Mouse (Mus musculus): ENCODE measurements around the gene Ctnnd2. TPM values are rescaled to one million over a fixed set of nuclear protein-coding genes. Genes with fewer than 3 reads are reported as not detected.

The Ctnnd2 gene
- total RNA-seq, 2 experiments from 2014 or later, result 2.9 to 3.1 TPM

DNA sequence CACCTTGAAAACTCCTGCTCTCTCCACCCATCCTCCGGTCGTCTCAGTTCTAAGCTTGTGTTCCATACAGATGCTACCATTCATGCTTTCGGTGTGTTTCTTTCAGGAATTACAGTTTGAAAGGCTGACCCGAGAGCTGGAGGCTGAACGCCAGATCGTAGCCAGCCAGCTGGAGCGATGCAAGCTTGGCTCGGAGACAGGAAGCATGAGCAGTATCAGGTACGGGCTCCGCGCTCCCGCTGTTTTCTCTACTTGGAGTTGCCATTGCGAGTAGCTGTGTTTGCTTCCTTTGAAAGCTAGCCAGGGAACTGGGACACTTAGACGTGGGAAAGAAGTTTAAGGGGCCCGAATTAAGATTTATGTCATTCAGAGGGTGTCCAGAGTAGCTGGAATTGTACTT lies 308.3 kb downstream of the Ctnnd2 start:
- no peak for DNase-seq (ENCODE audit: low spot score in 2 of 2)

GRCm38 (mm10) chr15:30506476-30506875 lies 334.1 kb downstream of the Ctnnd2 start:
- no peak for DNase-seq (ENCODE audit: low spot score in 2 of 2)

DNA sequence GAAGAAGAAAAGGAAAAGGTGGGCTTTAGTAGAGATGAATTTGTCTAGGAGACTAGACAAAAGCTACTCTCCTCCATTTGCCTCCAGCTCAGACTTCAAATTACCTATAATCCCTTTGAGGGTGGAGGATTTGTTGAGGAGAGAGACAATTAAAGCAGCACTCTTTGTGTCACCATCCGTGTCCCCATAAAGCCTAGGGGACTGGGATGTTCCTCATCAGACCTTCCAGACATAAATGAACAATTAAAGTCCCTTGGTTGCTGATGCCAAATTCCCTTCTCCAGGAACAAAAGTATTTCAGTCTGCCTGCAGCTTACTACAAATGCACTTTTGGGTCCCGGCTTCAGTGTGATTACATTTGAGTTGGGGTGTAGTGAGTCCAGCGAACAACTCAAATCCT lies 340.1 kb downstream of the Ctnnd2 start:
- DNase-seq (ENCODE audit: low spot score in 2 of 2), result no peak

- DNase-seq (ENCODE audit: low spot score in 2 of 2), result no peak
Measured at GRCm38 (mm10) chr15:30513122-30513521, 340.7 kb downstream of the Ctnnd2 start.

GRCm38 (mm10) chr15:30515425-30515824 lies 343.0 kb downstream of the Ctnnd2 start:
- no peak for DNase-seq (ENCODE audit: low spot score in 2 of 2)

DNA sequence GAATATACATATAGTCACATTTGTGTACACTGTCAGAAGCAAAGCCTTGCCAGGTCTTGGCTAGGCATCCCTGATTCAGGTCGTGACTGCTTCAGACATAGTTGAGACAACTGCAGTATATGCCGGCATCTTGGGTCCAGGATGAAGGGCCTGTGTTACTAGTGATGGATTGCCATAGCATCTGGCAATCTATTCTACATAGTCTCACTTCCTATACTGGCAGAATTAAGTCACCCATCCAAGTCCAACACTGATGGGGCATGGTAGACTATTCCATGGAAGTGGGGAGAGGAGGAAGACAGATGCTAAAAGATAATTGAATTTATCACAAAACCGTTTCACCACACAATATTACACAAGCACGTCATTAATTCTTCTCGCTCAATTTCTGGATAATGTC lies 369.1 kb downstream of the Ctnnd2 start:
- DNase-seq (ENCODE audit: low spot score in 2 of 2), result no peak

DNA sequence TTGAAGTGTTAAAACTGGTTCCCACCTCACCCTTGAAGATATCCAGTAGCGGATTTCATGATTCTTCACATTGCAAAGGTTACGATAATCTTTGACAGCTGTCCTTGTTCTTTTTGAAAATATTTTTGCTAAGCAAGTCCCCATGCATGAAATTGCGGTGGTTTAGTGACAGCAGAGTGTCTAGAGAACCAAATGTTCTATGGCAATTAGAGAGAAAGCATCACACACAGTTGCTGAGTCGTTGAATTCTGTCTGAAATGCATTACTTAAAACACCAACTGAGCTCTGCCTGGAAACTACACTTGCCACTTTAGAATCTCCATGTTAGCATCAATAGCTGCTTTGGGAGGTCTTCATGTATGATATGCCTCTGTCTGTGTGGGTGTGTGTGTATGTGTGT lies 375.9 kb downstream of the Ctnnd2 start:
- DNase-seq (ENCODE audit: low spot score in 2 of 2), result no peak

- DNase-seq (ENCODE audit: low spot score in 2 of 2), result no peak
Measured at GRCm38 (mm10) chr15:30550956-30551355, 378.6 kb downstream of the Ctnnd2 start.

DNA sequence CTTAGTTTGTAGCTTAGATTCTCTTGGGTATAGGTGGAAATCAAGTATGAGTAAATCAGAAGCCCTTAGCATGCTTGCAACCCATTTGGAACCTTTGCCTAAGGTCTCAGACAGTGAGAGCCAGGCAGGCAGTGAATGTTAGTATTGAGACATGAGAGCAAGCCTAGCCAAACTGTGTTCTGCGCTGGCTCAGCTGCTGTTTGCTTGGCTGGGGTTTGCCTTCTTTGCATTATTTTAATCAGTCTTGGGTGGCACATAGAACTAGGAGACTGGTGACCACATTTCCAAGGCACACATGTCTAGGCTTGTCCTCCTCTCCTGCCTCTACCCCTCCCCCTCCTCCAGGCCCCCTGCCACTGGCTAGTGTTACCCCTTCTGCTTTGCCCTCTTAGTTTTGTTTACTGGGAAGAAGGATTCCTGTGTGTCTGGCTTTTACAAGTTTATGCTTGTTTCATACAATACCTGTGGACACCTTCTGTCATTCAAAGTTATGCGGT lies 381.6 kb downstream of the Ctnnd2 start:
- DNase-seq (ENCODE audit: low spot score in 2 of 2), result no peak

GRCm38 (mm10) chr15:30555787-30556186 lies 383.4 kb downstream of the Ctnnd2 start:
- DNase-seq (ENCODE audit: low spot score in 2 of 2), result no peak

DNA sequence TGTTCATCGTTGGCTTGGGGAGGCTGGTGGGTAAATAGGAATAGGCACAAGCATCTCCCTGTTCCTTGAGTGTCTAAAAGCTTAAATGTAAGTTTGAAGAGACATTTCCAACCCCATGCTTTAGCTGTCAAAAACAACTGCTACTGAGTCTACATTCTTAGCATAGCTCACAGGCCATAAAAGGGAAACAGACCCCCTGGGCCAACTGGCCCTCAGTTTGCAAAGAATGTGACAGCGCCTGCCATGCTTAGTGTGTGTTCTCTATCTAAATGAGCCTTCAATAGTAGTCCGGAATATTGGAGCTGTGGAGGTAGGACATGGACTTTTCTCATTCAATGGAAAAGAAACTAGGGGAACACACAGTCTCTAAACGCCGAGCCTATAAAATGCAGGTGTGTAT lies 390.0 kb downstream of the Ctnnd2 start:
- DNase-seq (ENCODE audit: low spot score in 2 of 2), result no peak

- DNase-seq (ENCODE audit: low spot score in 2 of 2), result no peak
Measured at GRCm38 (mm10) chr15:30564594-30564993, 392.2 kb downstream of the Ctnnd2 start.

DNA sequence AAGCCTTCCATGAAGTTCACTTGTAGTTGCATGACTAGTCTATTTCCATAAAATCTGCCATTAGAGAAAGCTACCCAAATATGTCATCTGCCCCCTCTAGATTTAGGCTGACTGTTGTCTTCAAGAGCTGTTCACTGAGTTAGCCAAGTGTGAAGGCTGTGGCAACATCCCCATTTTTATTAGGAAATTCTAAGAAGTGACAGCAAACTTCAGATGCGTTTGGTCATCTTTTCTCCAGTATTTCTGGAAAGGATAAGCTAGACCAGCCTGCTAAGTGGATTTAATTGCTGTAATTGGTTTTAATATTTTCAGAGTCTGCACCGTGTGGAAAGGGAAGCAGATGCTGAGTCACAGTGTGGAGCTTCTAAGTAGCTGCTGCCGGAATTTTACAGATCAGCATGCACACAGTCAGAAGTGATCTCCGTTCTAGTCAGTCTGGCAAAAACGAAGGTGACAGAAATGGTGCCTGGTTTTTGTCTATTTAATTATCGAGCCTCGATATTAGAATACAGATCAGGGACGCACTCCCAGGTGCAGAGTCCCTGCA lies 397.9 kb downstream of the Ctnnd2 start:
- DNase-seq (ENCODE audit: low spot score in 2 of 2), result no peak

DNA sequence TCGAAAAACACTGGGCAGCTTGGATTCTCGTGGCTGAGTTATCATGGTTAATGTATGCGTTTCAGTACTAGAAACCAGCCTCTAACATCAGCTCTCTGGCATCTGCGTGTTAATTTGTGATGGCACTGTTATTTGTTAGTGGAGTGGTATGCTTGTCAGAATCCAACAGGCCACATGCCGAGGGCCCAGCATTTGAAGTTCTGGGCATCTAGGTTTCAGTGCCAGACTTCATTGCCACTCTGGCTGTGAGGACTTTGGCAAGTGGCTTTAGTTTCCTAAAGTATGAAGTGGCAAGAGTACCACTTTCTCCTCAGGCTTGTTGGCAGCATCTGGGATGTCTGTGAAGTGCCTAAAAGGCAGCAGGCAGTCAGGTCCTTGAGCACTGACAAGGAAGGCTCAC lies 415.1 kb downstream of the Ctnnd2 start:
- no peak for DNase-seq (ENCODE audit: low spot score in 2 of 2)

- DNase-seq (ENCODE audit: low spot score in 2 of 2), result no peak
Measured at GRCm38 (mm10) chr15:30590865-30591264, 418.5 kb downstream of the Ctnnd2 start.

- no peak for DNase-seq (ENCODE audit: low spot score in 2 of 2)
Measured at GRCm38 (mm10) chr15:30595507-30595906, 423.1 kb downstream of the Ctnnd2 start.

DNA sequence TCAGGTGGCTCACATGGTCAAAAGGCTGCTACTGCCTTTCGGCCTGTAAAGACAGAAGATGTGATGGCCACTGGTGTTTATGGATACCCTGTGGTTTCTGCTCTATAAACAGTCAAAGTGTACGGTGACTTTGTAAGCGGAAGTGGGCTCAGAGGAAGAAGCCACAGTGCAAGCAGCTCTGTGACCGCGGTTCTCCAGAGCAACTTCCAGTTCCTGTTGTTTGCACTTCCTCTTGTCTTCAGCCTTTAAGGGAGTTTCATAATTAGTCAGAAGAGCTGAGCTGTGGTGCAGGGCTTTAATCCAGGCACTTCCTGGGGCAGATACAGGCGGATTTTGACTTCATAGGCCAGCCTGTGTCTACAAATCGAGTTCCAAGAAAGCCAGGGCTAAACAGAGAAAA lies 438.2 kb downstream of the Ctnnd2 start:
- DNase-seq (ENCODE audit: low spot score in 2 of 2), result no peak

DNA sequence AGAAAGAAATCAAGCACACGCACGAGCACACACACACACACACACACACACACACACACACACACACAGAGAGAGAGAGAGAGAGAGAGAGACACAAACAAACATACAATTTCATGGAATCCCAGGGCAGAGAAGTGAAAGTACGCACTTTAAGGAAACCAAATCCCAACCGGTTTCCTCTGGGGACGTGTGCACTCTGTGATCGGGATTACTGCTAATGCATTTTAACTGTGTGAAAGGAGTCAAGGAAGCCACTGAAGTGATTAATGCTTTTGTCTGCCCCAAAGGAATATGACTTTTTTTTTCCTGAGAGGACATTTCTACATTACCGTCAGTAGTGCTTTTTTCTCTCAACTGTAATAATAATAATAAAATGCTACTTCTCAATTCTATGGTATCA lies 443.1 kb downstream of the Ctnnd2 start:
- no peak for DNase-seq (ENCODE audit: low spot score in 2 of 2)

DNA sequence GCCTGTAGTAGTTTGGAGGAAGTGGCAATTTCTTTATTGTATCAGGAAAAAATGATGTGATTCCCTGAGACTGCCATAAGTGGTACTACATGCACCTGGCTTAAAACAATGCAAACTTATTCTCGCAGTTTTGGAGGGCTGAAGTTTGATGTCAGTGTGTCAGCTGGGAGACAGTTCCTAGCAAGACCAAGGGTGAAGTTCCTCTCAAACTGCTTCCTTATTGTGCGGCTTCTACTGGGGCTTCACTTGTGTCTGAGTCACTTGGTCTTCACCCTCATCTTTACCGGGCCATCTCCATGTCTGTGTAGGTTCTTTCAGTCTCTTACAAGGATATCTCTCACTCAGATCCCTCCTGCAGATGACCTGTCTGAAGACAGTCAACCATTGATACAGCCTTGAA lies 444.5 kb downstream of the Ctnnd2 start:
- no peak for DNase-seq (ENCODE audit: low spot score in 2 of 2)

DNA sequence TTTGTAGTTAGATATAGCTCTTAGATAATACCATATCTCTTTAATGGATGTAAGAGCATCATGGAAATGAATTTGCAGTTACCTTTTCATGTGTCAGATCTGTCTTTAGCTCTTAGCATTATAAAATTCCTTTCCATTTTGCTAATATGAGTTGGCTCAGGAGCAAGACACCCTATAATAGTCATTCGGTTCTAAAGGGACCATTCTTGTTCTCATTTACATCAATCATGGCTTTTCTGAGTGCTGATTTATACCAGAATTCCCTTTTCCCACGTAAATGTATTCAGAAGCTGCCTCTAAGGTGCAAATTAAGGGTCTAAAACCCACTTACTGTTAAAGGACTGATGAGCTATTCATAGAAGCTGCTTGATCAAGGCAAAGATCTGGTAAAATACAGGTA lies 445.5 kb downstream of the Ctnnd2 start:
- DNase-seq (ENCODE audit: low spot score in 2 of 2), result no peak

DNA sequence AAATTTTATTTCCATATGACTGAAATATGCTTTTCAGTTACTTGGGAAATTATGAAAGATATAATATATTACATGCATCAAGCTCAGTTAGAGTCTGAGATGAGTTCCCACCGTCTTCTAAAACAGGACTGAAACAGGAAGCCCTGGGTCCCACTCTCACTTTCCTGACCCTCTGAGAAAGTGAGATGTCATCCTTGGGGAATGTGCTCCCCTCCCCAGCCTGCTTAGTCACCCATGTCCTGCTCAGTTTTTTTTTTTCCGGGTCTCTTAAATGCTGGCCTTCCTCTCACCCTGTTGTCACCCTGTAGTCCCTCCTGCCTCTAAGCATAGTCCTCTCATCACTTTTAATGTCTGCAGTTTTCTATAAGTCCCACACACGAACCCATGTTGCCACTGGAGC lies 456.1 kb downstream of the Ctnnd2 start:
- no peak for DNase-seq (ENCODE audit: low spot score in 2 of 2)

GRCm38 (mm10) chr15:30632113-30632735 lies 459.8 kb downstream of the Ctnnd2 start:
- DNase-seq (ENCODE audit: low spot score in 2 of 2), result no peak

- DNase-seq (ENCODE audit: low spot score in 2 of 2), result no peak
Measured at GRCm38 (mm10) chr15:30633917-30634316, 461.5 kb downstream of the Ctnnd2 start.

Measured in adrenal gland, adult 18-20 months (tissue).